Mouse (Mus musculus) forebrain, embryonic 13.5 days (tissue): ENCODE results near the gene Proser2. TPM values are rescaled to one million over a fixed set of nuclear protein-coding genes. Genes with fewer than 3 reads are reported as not detected.

Experiments used
- ATAC-seq: fragments of 200-750 bp; cut with Nextera tagmentation; 2 replicates; pipeline ENCODE4 v1.8.0; 2017
- H3K27ac ChIP-seq: fragments of 300-500 bp; sonication (generic); 2 replicates; pipeline ENCODE4 v1.5.1; 2015; ENCODE audit warnings: inconsistent platforms, mild to moderate bottlenecking, moderate library complexity
- H3K27me3 ChIP-seq: fragments of 300-500 bp; sonication (generic); 2 replicates; pipeline ENCODE4 v1.6.1; 2015; ENCODE audit warnings: mild to moderate bottlenecking, inconsistent platforms
- H3K36me3 ChIP-seq: fragments of 300-500 bp; sonication (generic); 2 replicates; pipeline ENCODE4 v1.6.1; 2015; ENCODE audit warnings: mild to moderate bottlenecking, inconsistent platforms; ENCODE audit not compliant: poor library complexity, severe bottlenecking
- H3K4me1 ChIP-seq: fragments of 300-500 bp; sonication (generic); 2 replicates; pipeline ENCODE4 v1.6.1; 2015; ENCODE audit warnings: inconsistent platforms
- H3K4me2 ChIP-seq: fragments of 300-500 bp; sonication (generic); 2 replicates; pipeline ENCODE4 v1.6.1; 2015; ENCODE audit warnings: inconsistent platforms, mild to moderate bottlenecking, moderate library complexity
- H3K4me3 ChIP-seq: fragments of 300-500 bp; sonication (generic); 2 replicates; pipeline ENCODE4 v1.5.1; 2015; ENCODE audit warnings: mild to moderate bottlenecking, inconsistent platforms
- H3K9ac ChIP-seq: fragments of 300-500 bp; sonication (generic); 2 replicates; pipeline ENCODE4 v1.6.1; 2015; ENCODE audit warnings: mild to moderate bottlenecking, inconsistent platforms
- H3K9me3 ChIP-seq: fragments of 300-500 bp; sonication (generic); replicated peaks from 2 replicates; pipeline ENCODE4 v1.6.1; 2016; ENCODE audit warnings: inconsistent platforms
- WGBS: fragments of 180-500 bp; shearing (Covaris S2); methylation state at CpG from one replicate; pipeline ENCODE4 v1.1.7; 2015; 5-methylcytosine and 5-hydroxymethylcytosine counted together
- polyA plus RNA-seq: library from polyadenylated mRNA; unstranded; fragments of >200 nt; fragmentation: Nextera tagmentation; extraction: Ambion mirVana; gene quantifications from 2 replicates; pipeline ENCODE4 v1.2.1, GENCODE M21; 2015

Gene Proser2
- polyA plus RNA-seq, result 1.9 and 2.4 TPM in 2 replicates

- no peaks in the 10 kb centered on the region for H3K9me3 ChIP-seq
- no peaks in the 10 kb centered on the region for H3K36me3 ChIP-seq
- H3K27ac ChIP-seq, result no peak within 1 kb of the TSS
- peak within 1 kb of the TSS; percentile 67 for H3K9ac ChIP-seq
- H3K27me3 ChIP-seq, result peaks cover 28% of the 10 kb centered on the region
- peaks cover 9% of the 10 kb centered on the region; the same call in 1 of the 2 replicates for H3K4me1 ChIP-seq
- peak; percentile 87 for ATAC-seq
- peak within 1 kb of the TSS; percentile 71 for H3K4me3 ChIP-seq
- WGBS, result under 1% methylated on average over 82 of the region's 83 CpGs
- peak within 1 kb of the TSS; percentile 96 for H3K4me2 ChIP-seq
These were observed at the start of gene Proser2 for GRCm38 (mm10) chr2:6129555-6130355. TSS of gene Proser2 (minus strand) at chr2:6130211.

GRCm38 (mm10) chr2:6179749-6180117 is 49.7 kb upstream of the Proser2 start:
- WGBS, result 96% methylated on average over 1 of the region's 1 CpGs
- Histone ChIP-seq H3K4me3 (no peak overlapping the region), H3K9me3 (peaks cover 3% of the 10 kb centered on the region; the same call in 1 of the 2 replicates), H3K4me2 (no peak overlapping the region), H3K27me3 (no peaks in the 10 kb centered on the region), H3K27ac (no peak overlapping the region), H3K36me3 (no peaks in the 10 kb centered on the region), H3K4me1 (no peaks in the 10 kb centered on the region), H3K9ac (no peak overlapping the region)
- no peak for ATAC-seq

- Histone ChIP-seq H3K4me3 (no peak overlapping the region), H3K9me3 (no peaks in the 10 kb centered on the region), H3K36me3 (no peaks in the 10 kb centered on the region), H3K4me1 (no peaks in the 10 kb centered on the region), H3K27me3 (no peaks in the 10 kb centered on the region), H3K4me2 (no peak overlapping the region), H3K9ac (no peak overlapping the region), H3K27ac (no peak overlapping the region)
- no peak for ATAC-seq
- 85% methylated on average over 16 of the region's 16 CpGs for WGBS
These were observed 49.1 kb upstream of the Proser2 start for GRCm38 (mm10) chr2:6178901-6179748.

- Histone ChIP-seq H3K27ac (no peak overlapping the region), H3K4me1 (no peaks in the 10 kb centered on the region), H3K9ac (no peak overlapping the region), H3K9me3 (no peaks in the 10 kb centered on the region), H3K4me2 (no peak overlapping the region), H3K27me3 (no peaks in the 10 kb centered on the region), H3K4me3 (no peak overlapping the region), H3K36me3 (no peaks in the 10 kb centered on the region)
- WGBS, result 66% methylated on average over 3 of the region's 3 CpGs
- ATAC-seq, result no peak
These were observed 43.0 kb upstream of the Proser2 start for GRCm38 (mm10) chr2:6173013-6173412.

GRCm38 (mm10) chr2:6168560-6168959 is 38.5 kb upstream of the Proser2 start:
- ATAC-seq, result no peak
- H3K4me2 ChIP-seq, result no peak overlapping the region
- no peak overlapping the region for H3K4me3 ChIP-seq
- no peaks in the 10 kb centered on the region for H3K9me3 ChIP-seq
- no peaks in the 10 kb centered on the region for H3K4me1 ChIP-seq
- no peaks in the 10 kb centered on the region for H3K27me3 ChIP-seq
- H3K36me3 ChIP-seq, result no peaks in the 10 kb centered on the region
- H3K9ac ChIP-seq, result no peak overlapping the region
- no peak overlapping the region for H3K27ac ChIP-seq
- 88% methylated on average over 2 of the region's 2 CpGs for WGBS

GRCm38 (mm10) chr2:6167843-6168558 is 38.0 kb upstream of the Proser2 start:
- ATAC-seq, result peak; percentile 57
- Histone ChIP-seq H3K9ac (no peak overlapping the region), H3K27me3 (no peaks in the 10 kb centered on the region), H3K4me2 (no peak overlapping the region), H3K4me3 (no peak overlapping the region), H3K9me3 (no peaks in the 10 kb centered on the region), H3K36me3 (no peaks in the 10 kb centered on the region), H3K27ac (no peak overlapping the region), H3K4me1 (no peaks in the 10 kb centered on the region)
- 28% methylated on average over 5 of the region's 5 CpGs for whole genome bisulfite sequencing

GRCm38 (mm10) chr2:6165771-6166170 is 35.8 kb upstream of the Proser2 start:
- H3K4me1 ChIP-seq, result no peaks in the 10 kb centered on the region
- no peak overlapping the region for H3K4me3 ChIP-seq
- H3K27me3 ChIP-seq, result no peaks in the 10 kb centered on the region
- no peak overlapping the region for H3K4me2 ChIP-seq
- no peak overlapping the region for H3K9ac ChIP-seq
- H3K27ac ChIP-seq, result no peak overlapping the region
- no peak for ATAC-seq
- H3K36me3 ChIP-seq, result no peaks in the 10 kb centered on the region
- H3K9me3 ChIP-seq, result no peaks in the 10 kb centered on the region
- 75% methylated on average over 6 of the region's 6 CpGs for WGBS

GRCm38 (mm10) chr2:6164606-6165290 is 34.7 kb upstream of the Proser2 start:
- 75% methylated on average over 16 of the region's 16 CpGs for WGBS
- Histone ChIP-seq H3K4me2 (no peak overlapping the region), H3K4me1 (no peaks in the 10 kb centered on the region), H3K27me3 (no peaks in the 10 kb centered on the region), H3K27ac (no peak overlapping the region), H3K9me3 (no peaks in the 10 kb centered on the region), H3K4me3 (no peak overlapping the region), H3K36me3 (no peaks in the 10 kb centered on the region), H3K9ac (no peak overlapping the region)
- no peak for ATAC-seq

- no peaks in the 10 kb centered on the region for H3K36me3 ChIP-seq
- no peak overlapping the region for H3K27ac ChIP-seq
- 68% methylated on average over 6 of the region's 6 CpGs for WGBS
- H3K27me3 ChIP-seq, result no peaks in the 10 kb centered on the region
- no peak overlapping the region for H3K9ac ChIP-seq
- H3K9me3 ChIP-seq, result no peaks in the 10 kb centered on the region
- H3K4me2 ChIP-seq, result no peak overlapping the region
- no peak overlapping the region for H3K4me3 ChIP-seq
- no peak for ATAC-seq
- H3K4me1 ChIP-seq, result no peaks in the 10 kb centered on the region
These were observed 32.5 kb upstream of the Proser2 start for GRCm38 (mm10) chr2:6162366-6163040.

- Histone ChIP-seq H3K27me3 (no peaks in the 10 kb centered on the region), H3K36me3 (no peaks in the 10 kb centered on the region), H3K4me3 (no peak overlapping the region), H3K4me2 (no peak overlapping the region), H3K27ac (no peak overlapping the region), H3K4me1 (no peaks in the 10 kb centered on the region), H3K9me3 (no peaks in the 10 kb centered on the region), H3K9ac (no peak overlapping the region)
- no peak for ATAC-seq
- WGBS, result 69% methylated on average over 2 of the region's 2 CpGs
These were observed 29.7 kb upstream of the Proser2 start for GRCm38 (mm10) chr2:6159735-6160134.

GRCm38 (mm10) chr2:6159219-6159618 is 29.2 kb upstream of the Proser2 start:
- Histone ChIP-seq H3K4me2 (no peak overlapping the region), H3K4me1 (no peaks in the 10 kb centered on the region), H3K4me3 (no peak overlapping the region), H3K27me3 (no peaks in the 10 kb centered on the region), H3K9ac (no peak overlapping the region), H3K27ac (no peak overlapping the region), H3K36me3 (no peaks in the 10 kb centered on the region), H3K9me3 (no peaks in the 10 kb centered on the region)
- ATAC-seq, result no peak
- 91% methylated on average over 9 of the region's 9 CpGs for WGBS
